Mouse (Mus musculus): ENCODE results near the gene Igdcc4.

- TF ChIP-seq TAL1 (IDR thresholded peaks at IDR 0.05; ENCODE audit: low read length) (no peak), GATA1 (IDR thresholded peaks at IDR 0.05; ENCODE audit: low read length) (no peak)
These were observed 1.3 kb downstream of the Igdcc4 start for GRCm38 (mm10) chr9:65102377-65103172.

Measured in erythroblast, embryonic 14.5 days (primary cell).